Mouse (Mus musculus) ES-CJ7 (cell line): ENCODE measurements at regions not wholly inside any gene's neighbourhood (a gene's known extent, or its start where the extent isn't known, plus 50 kb on each side); places are given as distances from the start of the nearest gene placed in this dataset.

Experiments used
- DNase-seq: peaks from one replicate; pipeline ENCODE4 v3.0.0; 2011; ENCODE audit warnings: low read depth, low spot score

DNA sequence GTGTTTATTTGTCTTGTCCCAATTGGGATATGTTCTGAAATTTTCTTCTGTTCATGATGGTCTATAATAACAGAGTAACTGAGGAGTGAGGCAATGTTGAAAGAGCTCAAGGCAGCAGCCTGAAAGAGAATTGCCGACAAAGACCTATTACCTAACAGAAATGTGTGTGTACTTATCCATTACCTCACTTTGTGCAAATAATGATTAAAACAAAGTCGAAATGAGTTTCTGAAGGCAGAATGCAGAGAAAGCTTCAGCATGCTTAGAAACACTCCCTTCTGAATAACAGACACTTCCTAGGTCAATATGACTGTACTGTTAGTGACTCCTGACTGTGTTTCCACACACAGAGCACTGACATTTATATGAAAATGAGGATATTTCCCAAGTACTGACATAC lies 63.0 kb downstream of the Kbtbd8 start:
- DNase-seq = no peak

DNA sequence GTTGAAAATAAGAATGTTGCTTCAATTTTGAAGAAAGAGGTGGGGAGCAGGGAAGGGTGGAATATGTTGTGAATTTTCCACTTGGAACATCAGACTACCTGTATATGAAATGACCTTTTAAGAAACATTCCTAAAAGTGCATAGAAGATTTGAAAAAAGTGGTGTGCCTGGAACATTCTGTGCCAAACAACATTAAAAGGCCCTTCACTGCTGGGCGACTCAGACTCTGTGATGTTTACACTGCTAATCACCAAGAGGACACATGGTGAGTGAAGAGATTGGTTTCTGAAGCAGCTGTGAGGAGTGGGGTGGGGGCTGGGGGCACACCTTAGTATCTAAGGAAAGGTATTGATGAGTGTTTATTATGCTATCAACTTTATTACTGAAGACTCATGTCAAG lies 65.2 kb downstream of the Kbtbd8 start:
- DNase-seq = no peak

DNA sequence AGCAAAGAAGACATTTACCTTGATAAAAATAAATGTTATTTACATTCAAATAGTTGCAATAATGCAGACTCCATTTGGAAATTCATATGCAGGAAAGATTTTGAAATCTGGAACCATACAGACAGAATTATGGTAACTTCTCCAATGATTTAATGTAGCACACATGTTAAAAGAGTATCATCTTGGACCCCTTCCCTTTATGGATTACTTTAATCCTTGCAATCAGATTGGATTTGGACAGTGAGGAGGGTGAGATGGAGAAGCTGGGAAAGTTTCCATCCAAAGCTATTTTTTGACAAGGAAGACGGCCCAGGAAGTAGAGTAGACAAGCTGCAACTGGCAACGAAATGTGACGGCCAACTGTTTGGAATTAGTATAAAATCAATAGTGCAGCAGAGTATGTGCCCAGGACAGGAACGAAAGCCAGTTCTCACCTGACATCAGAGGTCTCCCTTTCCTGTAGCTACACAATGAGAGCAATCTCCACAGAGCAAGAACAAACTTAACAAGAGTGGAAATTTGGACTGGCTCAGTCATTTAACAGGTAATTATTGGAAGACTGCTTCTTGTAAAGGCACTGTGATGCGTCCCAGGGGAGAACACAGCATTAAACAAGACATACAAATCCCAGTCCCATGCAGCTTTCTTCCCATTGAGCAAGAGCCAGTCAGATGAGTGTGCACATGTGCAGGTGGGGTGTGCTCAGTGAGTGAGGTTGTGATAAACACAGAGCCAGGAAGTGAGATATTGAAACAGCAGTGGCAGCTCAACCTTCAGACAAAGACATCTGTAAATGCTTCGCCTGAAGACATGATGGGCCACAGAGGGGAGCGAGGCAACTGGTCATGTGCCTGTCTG lies 68.3 kb downstream of the Kbtbd8 start:
- no peak for DNase-seq

DNA sequence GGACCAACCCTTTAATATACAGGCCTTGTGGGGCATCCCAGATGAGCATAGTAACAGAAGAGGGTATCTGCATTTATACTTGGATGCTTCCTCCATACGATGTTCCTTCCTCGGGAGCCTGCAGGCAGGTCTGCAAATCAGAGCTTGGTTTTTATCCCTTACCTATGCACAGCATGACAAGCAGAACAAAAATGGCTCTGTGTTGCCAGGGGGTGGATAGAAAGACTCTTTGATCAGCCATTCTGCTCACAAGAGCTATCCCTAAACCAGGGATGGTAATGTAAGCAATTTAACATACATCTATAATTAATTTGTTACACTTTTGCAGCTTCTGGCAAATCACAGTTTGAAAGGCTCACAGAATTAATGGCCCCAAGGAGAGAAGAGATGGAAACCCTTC lies 79.6 kb downstream of the Kbtbd8 start:
- DNase-seq = no peak

DNA sequence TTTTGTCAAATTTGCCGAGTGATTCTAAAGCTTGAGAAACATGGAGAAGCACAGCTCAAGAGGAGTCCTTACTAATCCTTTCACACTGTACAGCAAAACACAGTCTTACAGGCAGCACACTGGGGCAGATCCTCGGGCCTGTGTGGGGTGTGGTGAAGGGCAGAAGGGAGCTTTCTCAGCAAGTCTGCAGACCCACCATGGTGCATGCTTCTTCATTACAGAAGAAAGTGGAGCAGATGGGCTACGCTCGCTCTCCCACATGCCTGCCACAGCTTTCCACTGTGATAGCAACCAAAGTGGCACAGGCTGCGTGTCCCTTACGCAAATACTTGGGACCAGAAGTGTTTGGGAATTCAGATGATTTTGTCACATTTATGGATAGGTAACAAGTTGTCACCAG lies 81.6 kb downstream of the Kbtbd8 start:
- no peak for DNase-seq

DNA sequence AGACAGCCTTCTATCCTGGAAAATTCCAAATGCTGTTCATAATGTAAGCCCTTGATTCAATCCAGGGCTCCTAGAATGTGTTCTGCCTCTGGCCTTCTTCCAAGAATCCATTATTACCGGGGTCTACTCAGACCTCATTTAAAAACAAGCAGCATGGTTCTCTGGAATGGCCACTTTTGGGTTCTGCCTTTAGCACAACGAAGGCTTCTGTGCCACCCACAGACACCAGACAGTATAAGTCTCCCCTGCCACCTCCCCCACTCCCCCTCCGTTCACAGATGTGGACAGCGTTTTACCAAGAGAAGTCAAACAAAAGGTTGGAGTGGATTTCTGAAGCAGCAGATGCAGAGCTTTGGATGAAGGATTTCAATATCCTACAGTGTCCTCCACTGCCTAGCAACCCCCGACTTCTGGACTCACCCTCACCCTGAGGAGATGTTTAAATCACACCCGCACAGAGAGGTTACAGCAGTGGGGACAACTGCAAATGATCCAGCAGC lies 85.3 kb downstream of the Kbtbd8 start:
- no peak for DNase-seq

DNA sequence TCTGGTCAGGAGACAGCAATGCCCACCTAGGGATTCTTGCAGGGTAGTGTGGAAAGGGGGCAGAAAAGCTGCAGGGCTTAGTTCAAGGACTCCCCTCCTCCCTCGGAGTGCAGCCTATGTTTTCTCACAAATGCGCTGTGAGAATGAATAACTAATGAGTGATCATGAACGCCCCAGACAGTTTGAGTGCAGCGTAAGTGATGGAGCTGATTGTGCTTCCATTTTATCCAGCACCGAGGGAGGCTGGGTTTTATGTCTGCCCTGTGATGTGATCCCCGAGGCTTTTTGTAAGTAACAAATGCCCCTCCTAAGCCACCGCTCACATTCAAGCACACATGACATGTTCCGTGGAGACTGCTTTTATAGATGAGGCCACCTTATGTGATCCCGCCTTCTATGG lies 85.9 kb downstream of the Kbtbd8 start:
- no peak for DNase-seq

DNA sequence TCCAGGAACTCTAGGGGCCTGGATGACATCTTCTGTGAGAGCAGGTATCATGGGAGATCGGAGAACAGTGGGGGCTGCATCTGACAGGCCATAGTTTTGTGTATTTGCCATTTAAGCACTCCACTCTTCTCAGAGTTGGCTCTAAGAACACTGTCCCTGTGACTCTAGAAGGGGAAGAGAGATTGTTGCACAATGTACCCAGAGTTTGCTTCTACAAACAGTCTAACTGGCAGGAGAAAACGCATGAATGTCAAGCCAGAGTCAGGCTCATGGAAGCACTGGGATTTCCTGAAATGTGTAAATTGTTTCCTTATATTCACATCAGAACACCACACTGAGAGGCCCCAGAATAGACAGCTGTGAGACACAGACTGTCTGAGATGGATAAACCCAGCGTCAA lies 87.2 kb downstream of the Kbtbd8 start:
- no peak for DNase-seq

DNA sequence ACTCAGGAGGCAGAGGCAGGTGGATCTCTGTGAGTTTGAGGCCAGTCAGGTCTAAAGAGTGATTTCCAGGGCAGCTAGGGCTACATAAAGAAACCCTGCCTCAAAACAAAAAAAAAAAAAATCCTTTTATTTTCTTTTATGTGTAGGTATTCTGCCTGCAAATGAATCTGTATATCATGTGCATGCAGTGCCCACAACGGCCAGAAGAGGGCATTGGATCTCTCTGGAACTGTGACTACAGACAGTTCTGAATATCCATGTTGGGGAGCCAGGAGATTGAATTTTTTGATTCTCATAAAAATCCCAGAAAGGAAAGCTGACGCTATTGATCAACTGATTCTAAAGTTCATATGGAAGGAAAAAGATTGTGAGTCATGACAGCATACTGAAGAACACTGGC lies 90.0 kb downstream of the Kbtbd8 start:
- DNase-seq = peak; percentile 38

DNA sequence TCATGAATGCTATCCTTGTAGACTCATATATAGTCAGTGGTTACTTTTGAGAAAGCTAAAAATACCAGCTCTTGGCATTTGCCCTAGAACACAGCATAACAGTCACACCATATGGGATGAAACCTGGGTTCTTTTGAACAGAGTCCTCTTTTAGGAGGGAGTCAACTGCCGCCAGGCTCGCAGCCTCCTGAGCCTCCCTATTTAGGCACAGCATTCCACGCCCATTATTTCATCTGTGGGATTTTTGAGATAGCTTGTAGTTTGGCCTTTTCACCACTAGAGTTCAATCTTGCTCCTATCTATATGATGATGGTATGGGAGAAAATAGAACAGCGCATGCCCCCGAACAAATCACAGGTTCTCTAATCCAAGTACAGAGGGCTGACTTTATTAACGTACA lies 100.4 kb downstream of the Kbtbd8 start:
- DNase-seq = peak; percentile 81

DNA sequence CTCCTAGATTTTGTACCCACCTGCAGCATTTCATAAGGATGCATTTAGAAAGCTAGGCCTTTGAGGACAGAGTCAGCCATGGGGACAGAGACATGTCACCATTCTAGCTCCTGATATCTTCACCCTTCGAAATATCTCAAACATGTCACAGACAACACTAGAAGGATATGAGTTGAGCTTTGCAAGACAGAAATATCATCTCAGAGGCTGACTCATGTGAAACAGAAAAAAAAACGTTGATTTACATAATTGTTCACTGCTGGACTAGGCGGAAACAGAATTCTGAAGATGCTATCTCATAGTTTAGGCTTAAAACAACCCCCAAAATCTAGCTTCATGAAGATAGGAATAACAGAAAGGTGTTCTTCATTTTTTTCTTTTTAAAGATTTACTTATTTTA lies 101.8 kb downstream of the Kbtbd8 start:
- no peak for DNase-seq

DNA sequence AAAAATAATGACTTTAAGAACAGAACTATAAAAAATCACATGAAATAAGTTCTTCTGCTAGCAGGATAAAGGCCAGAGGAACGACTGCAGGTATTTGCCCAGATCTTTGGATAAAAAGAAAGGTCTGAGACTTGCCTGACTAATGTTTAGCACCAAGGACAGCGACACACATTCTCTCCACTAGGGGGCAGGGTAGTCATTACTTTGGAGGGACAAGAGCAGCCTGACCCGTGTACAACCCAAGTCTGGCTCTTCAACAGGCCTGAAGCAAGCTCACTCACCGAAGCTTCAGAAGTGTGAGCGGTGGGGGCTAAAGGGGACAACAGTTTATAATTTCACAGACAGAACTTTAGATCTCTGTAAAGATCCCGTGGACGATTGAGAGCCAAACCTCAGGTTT lies 98.4 kb upstream of the Gm10234 start:
- peak; percentile 87 for DNase-seq

DNA sequence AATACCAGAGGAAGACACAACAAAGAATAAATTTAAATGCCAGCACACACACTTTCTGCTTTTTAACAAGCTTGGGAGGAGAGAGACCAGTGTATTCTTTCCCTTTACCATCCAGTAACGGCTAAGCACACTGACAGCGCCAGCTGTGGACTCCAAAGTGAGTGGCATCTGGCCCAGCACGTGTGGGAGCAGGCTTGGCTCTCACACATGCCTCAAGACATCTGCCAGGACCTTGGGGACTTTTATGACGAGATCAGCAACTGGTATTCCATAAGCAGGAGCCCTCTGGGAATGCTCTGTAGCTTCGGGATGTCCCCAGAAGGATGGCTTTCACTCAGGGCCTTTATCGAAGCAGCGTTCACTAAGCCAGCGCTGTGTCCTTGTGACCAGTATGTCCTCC lies 92.0 kb upstream of the Gm10234 start:
- no peak for DNase-seq

DNA sequence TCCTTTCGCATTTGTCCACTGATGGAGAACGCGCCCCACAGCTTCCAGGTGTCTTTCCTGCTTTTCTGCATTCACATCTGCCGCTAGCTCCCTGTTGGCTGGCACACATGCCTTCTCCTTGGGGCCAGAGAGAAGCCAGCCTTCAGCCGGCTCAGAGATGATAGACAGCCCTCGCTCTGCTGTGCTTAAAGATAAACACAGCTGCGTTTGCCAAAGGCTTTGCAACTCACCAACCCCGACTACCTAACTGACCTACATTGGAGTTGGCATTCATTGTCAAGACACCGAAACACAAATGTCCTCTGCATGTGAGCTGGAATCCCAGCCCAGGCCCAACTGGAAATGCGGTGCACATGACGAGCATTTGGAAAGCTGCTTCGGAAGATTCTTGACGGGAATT lies 87.2 kb upstream of the Gm10234 start:
- DNase-seq = no peak

DNA sequence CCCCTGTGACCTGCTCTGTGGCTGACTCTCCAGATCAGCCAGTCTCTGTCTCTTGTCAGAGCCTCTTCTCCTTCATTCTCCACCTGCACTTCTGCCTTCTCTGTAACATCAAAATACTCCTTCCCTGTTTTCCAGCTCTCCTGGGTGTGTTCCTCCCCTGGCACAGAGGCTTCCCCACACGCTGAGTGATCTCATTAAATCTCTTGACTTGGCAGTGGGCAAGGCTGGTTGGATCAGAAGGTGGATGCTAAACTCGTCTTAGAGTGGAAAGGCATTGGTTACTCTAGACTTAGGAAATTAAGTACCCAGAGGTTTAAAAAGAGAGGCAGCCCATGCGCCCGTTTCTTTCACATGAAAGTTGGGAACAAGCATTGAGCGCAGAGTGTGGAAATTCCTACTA lies 78.3 kb upstream of the Gm10234 start:
- DNase-seq = no peak

DNA sequence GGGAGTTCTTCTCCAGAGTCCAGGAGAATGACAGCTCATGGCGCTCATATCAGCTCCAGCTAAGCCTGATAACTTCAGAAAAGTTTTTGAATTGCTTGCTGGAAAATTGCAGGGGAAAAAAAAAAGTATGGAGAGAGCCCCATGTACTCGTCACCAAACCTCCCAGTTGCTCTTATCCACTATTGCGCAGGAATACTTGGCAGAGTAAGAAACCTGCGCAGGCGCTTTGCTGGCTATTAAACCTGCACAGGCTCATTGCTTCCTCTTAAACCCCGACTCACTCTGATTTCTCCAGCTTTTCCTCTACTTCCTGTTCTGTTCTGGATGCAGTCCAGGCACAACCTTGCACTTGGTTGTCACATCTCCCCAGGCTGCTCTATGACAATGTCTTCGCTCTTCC lies 77.0 kb upstream of the Gm10234 start:
- no peak for DNase-seq

DNA sequence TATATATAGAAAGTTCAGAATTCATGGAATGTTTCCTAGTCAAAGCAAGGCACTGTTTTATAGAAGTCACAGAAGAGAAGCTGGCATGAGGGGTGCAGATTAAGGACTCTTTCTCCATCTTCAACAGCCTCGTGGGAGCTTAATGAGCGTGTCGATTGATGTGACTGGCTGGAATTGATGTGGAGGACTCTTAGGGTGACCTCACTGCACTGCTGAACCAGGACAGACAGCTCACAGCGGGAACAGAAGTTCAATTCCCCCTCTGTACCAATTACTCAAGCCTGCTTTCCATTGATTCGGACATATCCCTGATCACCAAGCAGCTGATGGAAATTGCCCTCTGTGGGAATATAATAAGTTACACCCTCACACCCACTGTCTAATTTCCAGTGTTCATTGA lies 65.6 kb upstream of the Gm10234 start:
- no peak for DNase-seq

DNA sequence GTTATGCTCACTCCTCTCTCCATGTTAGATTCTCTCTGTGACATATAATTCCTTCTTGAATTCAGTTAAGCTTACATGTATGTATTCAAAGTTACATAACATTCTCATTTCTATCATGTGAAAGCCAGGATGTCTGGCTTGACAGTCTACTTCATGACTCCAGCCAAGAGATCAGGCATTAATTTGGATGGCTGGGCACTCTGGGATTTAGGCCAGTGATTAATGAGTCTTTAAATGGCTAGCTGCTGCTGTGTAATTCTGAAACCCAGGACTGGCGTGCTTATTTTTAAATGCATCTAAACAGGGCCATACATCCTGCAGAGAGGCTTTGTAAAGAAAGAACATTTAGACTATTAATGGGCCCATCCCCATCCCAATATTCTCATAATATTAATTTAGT lies 60.9 kb upstream of the Gm10234 start:
- DNase-seq = no peak

DNA sequence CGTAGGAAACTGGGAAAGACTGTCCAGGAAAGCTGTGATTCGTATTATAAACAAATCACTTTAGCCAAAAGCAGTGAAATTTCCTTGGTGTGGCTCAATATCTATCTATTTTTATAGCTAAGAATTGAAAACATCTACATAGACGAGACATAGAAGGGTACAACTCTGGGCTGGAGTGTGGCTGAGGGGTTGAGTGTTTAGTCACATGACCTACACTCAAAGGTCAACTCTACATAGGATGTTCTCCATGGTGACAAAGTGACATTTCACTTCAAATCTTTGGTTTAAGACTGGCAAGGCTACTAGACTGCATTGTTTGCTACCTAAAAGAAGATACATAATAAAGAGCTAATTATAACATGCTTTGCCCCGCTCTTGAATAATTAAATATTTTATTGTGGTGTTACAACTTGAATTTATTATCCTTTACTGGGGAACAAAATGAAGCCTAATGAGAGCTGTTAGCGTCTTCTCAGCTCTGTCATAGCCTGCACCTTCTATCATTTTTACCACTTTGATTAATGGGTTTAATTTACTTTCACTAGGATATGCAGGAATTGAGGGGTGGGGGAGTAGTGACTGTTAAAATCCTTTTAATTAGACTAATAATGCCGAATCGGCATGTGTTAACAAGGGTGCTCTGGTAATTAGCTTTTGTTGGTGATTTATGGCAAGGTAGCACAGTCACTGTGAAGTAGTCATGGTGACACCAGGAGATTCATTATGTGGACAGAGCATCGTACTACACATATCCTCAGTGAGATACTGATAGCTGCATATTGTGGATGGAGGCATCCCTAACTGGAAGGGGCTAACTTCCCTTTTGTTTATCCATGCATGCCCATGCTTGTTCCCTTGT lies 57.7 kb upstream of the Gm10234 start:
- DNase-seq = no peak

DNA sequence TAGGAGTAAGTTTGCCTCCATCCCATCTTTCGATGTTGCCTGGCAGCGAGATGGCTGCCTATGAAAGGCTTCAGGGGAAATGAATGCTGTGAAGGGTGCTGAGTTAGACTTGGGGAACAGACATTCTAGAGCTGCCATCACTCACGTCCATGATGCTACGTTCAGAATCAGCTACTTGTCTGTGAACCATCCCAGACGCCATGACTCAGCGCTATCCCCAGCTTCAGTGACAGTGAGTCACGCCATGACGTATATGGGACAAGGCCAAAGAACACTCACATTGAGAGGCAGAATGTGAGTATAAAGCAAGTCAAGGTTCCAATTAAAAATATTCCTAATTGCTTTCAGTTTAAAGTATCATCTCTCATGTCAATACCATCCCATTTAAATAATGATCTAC lies 52.4 kb upstream of the Gm10234 start:
- no peak for DNase-seq
